Mouse (Mus musculus) hindbrain, embryonic 16.5 days (tissue): ENCODE measurements around the gene Bzw1. TPM values are rescaled to one million over a fixed set of nuclear protein-coding genes. Genes with fewer than 3 reads are reported as not detected.

Experiments
- ATAC-seq: fragments of 200-750 bp; cut with Nextera tagmentation; 2 replicates; pipeline ENCODE4 v1.8.0; 2017; ENCODE audit warnings: moderate TSS enrichment, moderate library complexity
- H3K27ac ChIP-seq: fragments of 300-500 bp; sonication (generic); 2 replicates; pipeline ENCODE4 v1.5.1; 2014; ENCODE audit warnings: low read depth, mild to moderate bottlenecking, control low read depth, low read length, moderate library complexity
- H3K27me3 ChIP-seq: fragments of 300-500 bp; sonication (generic); replicated peaks from 2 replicates; pipeline ENCODE4 v1.6.1; 2014; ENCODE audit warnings: low read length; ENCODE audit not compliant: control insufficient read depth, insufficient read depth
- H3K36me3 ChIP-seq: fragments of 300-500 bp; sonication (generic); 2 replicates; pipeline ENCODE4 v1.6.1; 2014; ENCODE audit warnings: mild to moderate bottlenecking, low read length, moderate library complexity, mixed read lengths; ENCODE audit not compliant: control insufficient read depth, insufficient read depth
- H3K4me1 ChIP-seq: fragments of 300-500 bp; sonication (generic); 2 replicates; pipeline ENCODE4 v1.6.1; 2014; ENCODE audit warnings: low read depth, low read length; ENCODE audit not compliant: control insufficient read depth, insufficient read depth
- H3K4me2 ChIP-seq: fragments of 300-500 bp; sonication (generic); 2 replicates; pipeline ENCODE4 v1.6.1; 2014; ENCODE audit warnings: mild to moderate bottlenecking, low read length, control low read depth, moderate library complexity
- H3K4me3 ChIP-seq: fragments of 300-500 bp; sonication (generic); 2 replicates; pipeline ENCODE4 v1.5.1; 2014; ENCODE audit warnings: mild to moderate bottlenecking, low read length, control low read depth, moderate library complexity
- H3K9ac ChIP-seq: fragments of 300-500 bp; sonication (generic); 2 replicates; pipeline ENCODE4 v1.6.1; 2014; ENCODE audit warnings: low read depth, mild to moderate bottlenecking, control low read depth, low read length, moderate library complexity
- H3K9me3 ChIP-seq: fragments of 300-500 bp; sonication (generic); 2 replicates; pipeline ENCODE4 v1.6.1; 2014; ENCODE audit warnings: mild to moderate bottlenecking, low read length, moderate library complexity; ENCODE audit not compliant: control insufficient read depth
- WGBS: fragments of 180-500 bp; shearing (Covaris S2); extraction: QIAGEN DNeasy Blood & Tissue Kit; methylation state at CpG from one replicate; pipeline ENCODE4 v1.1.7; 2014; 5-methylcytosine and 5-hydroxymethylcytosine counted together
- polyA plus RNA-seq: library from polyadenylated mRNA; unstranded; fragments of >200 nt; fragmentation: Nextera tagmentation; extraction: Ambion mirVana; gene quantifications from 2 replicates; pipeline ENCODE4 v1.2.1, GENCODE M21; 2015

Gene Bzw1
- polyA plus RNA-seq, 1 experiment from 2014 or later = 322 TPM

GRCm38 (mm10) chr1:58410198-58410588 is 17.5 kb downstream of the Bzw1 start:
- Histone ChIP-seq H3K9me3 (no peaks in the 10 kb centered on the region), H3K9ac (no peak overlapping the region), H3K4me3 (no peak overlapping the region), H3K36me3 (peaks cover 41% of the 10 kb centered on the region), H3K27me3 (no peaks in the 10 kb centered on the region), H3K4me1 (no peaks in the 10 kb centered on the region), H3K27ac (no peak overlapping the region), H3K4me2 (no peak overlapping the region)
- 85% methylated on average over 3 of the region's 3 CpGs for WGBS
- ATAC-seq = peak; percentile 26; the same call in 1 of the 2 replicates

DNA sequence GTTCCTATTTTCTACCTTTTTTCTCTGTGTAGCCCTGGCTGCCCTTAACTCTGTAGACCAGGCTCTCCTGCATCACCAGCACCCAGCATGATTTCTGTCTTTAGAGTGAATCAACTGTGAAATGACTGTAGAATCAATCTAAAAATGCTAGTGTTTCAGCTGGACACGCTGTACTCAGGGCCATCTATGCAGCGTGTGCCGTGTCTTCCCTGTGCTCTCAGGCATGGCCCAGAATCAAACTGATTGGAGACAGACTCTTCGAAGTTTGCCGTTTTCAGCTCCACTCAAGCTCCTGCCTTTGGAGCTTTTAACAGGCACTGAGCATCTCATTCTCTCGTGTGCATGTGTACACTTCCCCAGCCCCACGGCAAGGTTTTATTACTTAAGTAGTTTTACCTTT is 18.1 kb downstream of the Bzw1 start:
- peaks cover 43% of the 10 kb centered on the region for H3K36me3 ChIP-seq
- no peak overlapping the region for H3K4me2 ChIP-seq
- no peak overlapping the region for H3K27ac ChIP-seq
- H3K9me3 ChIP-seq = no peaks in the 10 kb centered on the region
- 93% methylated on average over 7 of the region's 7 CpGs for WGBS
- no peak overlapping the region for H3K4me3 ChIP-seq
- no peak; the same call in 1 of the 2 replicates for ATAC-seq
- no peak overlapping the region for H3K9ac ChIP-seq
- no peaks in the 10 kb centered on the region for H3K4me1 ChIP-seq
- no peaks in the 10 kb centered on the region for H3K27me3 ChIP-seq

DNA sequence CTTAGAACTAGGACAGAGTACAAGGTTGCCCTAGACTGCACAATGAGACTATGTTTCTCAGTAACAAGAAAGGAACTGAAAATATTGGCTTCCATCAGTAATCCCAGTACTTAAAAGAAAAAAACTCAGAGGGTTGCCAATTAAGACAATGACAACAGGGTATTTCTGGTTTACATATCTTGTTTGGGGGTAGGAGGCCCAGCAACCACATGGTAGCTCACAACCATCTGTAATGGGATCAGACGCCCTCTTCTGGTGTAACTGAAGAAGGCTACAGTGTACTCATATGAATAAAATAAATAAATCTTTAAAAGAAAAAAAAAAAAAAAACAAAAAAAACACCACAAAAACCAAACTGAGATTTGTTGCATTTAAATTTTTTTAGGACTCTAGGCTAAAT is 22.7 kb downstream of the Bzw1 start:
- Histone ChIP-seq H3K36me3 (peaks cover 63% of the 10 kb centered on the region), H3K4me3 (no peak overlapping the region), H3K27me3 (no peaks in the 10 kb centered on the region), H3K9me3 (no peaks in the 10 kb centered on the region), H3K4me2 (no peak overlapping the region), H3K27ac (no peak overlapping the region), H3K9ac (no peak overlapping the region), H3K4me1 (no peaks in the 10 kb centered on the region)
- 23% methylated on average over 1 of the region's 1 CpGs for WGBS
- no peak for ATAC-seq

- Histone ChIP-seq H3K27ac (no peak overlapping the region), H3K4me3 (no peak overlapping the region), H3K9me3 (no peaks in the 10 kb centered on the region), H3K4me2 (no peak overlapping the region), H3K4me1 (peaks cover 2% of the 10 kb centered on the region), H3K36me3 (peaks cover 59% of the 10 kb centered on the region), H3K9ac (no peak overlapping the region), H3K27me3 (no peaks in the 10 kb centered on the region)
- ATAC-seq = no peak
- 88% methylated on average over 2 of the region's 2 CpGs for WGBS
Measured at GRCm38 (mm10) chr1:58416048-58416447, 23.4 kb downstream of the Bzw1 start.

- Histone ChIP-seq H3K4me3 (no peak overlapping the region), H3K4me2 (no peak overlapping the region), H3K4me1 (peaks cover 17% of the 10 kb centered on the region), H3K9ac (no peak overlapping the region), H3K27me3 (no peaks in the 10 kb centered on the region), H3K27ac (no peak overlapping the region), H3K9me3 (no peaks in the 10 kb centered on the region), H3K36me3 (peaks cover 38% of the 10 kb centered on the region)
- ATAC-seq = no peak
- 78% methylated on average over 10 of the region's 10 CpGs for WGBS
Measured at GRCm38 (mm10) chr1:58420032-58420431, 27.3 kb downstream of the Bzw1 start.

- no peak overlapping the region for H3K9ac ChIP-seq
- 0 out of 2 replicates have a peak overlapping the region, but pooled peaks have one; percentile 6 for H3K4me3 ChIP-seq
- no peak overlapping the region for H3K27ac ChIP-seq
- H3K36me3 ChIP-seq = peaks cover 34% of the 10 kb centered on the region
- H3K4me2 ChIP-seq = peak overlapping the region; percentile 23; the same call in 1 of the 2 replicates
- ATAC-seq = no peak
- no peaks in the 10 kb centered on the region for H3K27me3 ChIP-seq
- WGBS = 62% methylated on average over 7 of the region's 7 CpGs
- peaks cover 17% of the 10 kb centered on the region for H3K4me1 ChIP-seq
- H3K9me3 ChIP-seq = no peaks in the 10 kb centered on the region
Measured at GRCm38 (mm10) chr1:58420961-58421360, 28.3 kb downstream of the Bzw1 start.

DNA sequence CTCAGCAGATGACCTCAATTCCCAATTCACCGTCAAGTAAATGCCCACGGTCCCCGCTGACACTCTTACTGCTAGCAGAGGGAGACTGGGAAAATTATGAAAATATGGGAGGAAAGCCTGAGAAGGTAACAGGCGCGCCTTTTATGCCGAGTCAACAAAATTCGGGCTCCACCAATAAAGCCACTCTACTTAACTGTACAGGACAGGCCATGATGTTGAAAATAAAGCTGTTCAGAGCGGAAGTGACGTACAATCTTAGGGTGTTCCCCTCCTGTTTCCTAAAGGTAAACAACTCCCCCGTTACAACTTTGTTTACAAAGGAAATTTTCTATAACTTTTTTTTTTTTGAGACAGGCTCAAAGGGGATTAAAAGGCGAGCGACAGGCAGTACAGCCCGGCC is 30.2 kb downstream of the Bzw1 start:
- Histone ChIP-seq H3K9me3 (no peaks in the 10 kb centered on the region), H3K4me2 (peak overlapping the region; percentile 83), H3K27me3 (no peaks in the 10 kb centered on the region), H3K4me1 (peaks cover 17% of the 10 kb centered on the region), H3K4me3 (peak overlapping the region; percentile 99), H3K36me3 (peaks cover 20% of the 10 kb centered on the region), H3K9ac (peak overlapping the region; percentile 100), H3K27ac (peak overlapping the region; percentile 99)
- ATAC-seq = peak; percentile 43
- 6% methylated on average over 13 of the region's 13 CpGs for WGBS

DNA sequence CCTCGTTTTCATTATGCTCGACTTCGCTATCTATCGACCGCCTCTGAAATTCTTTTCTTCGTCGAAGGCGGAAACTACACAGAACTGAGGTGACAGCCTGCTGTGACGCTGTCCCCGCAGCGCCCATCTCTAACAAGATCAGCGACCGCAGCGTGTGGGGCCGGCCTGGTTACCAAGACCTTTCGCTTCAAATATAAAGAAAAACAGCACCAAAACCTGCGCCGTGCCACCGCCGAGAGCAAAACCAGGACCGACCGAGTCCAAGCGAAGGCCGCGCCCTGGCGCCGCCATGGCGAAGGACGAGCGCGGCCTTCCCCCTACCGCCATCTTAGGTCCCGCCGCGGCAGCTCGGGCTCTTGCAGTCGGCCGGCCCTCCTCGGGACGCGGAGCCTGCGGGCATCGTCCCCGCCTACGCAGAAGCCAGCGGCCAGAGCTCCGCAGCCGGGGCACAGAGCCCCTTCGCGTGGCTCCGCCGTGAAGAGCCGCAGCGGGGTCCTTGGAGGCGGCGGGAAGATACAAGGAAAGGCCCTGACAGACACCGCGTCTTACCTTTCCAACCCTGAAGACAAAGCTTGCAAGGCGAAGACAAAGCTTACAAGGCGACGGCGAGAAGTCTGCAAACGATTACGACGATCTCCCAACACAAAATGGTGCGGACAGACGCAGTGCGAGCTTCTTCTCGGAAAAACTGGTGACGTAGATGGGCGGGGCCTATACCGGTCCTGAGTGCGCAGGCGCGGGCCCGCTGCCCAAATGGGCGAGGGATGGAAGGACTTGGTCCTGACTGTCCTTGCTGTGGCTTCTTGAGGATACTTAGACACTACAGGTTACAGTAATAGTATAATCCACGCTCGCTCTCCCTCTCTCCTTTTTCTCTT is 30.9 kb downstream of the Bzw1 start, which contains the start of gene Clk1:
TSS of gene Clk1 (minus strand) at position 696 of the 878 bp plus-strand sequence.
- H3K27ac ChIP-seq = peak within 1 kb of the TSS; percentile 99
- 1% methylated on average over 79 of the region's 79 CpGs for WGBS
- peak; percentile 96 for ATAC-seq
- H3K4me2 ChIP-seq = peak within 1 kb of the TSS; percentile 83
- no peaks in the 10 kb centered on the region for H3K9me3 ChIP-seq
- peaks cover 12% of the 10 kb centered on the region for H3K36me3 ChIP-seq
- peak within 1 kb of the TSS; percentile 100 for H3K9ac ChIP-seq
- peaks cover 17% of the 10 kb centered on the region for H3K4me1 ChIP-seq
- no peaks in the 10 kb centered on the region for H3K27me3 ChIP-seq
- H3K4me3 ChIP-seq = peak within 1 kb of the TSS; percentile 99

DNA sequence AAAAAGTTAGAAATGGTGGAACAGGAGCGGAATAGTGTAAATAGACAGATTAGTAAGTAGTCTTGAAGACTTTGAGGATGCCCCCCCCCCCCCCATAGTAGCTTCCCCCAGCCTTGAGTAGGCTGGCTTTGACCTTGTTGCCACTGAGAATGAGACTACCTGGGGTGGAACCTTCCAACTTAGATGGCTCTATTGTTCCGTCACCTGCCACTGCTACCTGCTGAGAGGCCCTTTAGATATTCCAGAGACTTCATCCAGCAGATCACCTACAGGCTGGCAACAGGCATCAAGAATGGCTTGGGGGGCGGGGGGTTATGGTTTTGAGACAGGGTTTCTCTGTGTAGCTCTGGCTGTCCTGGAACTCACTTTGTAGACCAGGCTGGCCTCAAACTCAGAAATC is 31.9 kb downstream of the Bzw1 start:
- no peak overlapping the region for H3K9ac ChIP-seq
- H3K4me3 ChIP-seq = no peak overlapping the region
- H3K4me2 ChIP-seq = no peak overlapping the region
- no peak for ATAC-seq
- no peaks in the 10 kb centered on the region for H3K9me3 ChIP-seq
- H3K4me1 ChIP-seq = peaks cover 17% of the 10 kb centered on the region
- H3K27ac ChIP-seq = no peak overlapping the region
- peaks cover 8% of the 10 kb centered on the region; the same call in 1 of the 2 replicates for H3K36me3 ChIP-seq
- 86% methylated on average over 3 of the region's 3 CpGs for WGBS
- no peaks in the 10 kb centered on the region for H3K27me3 ChIP-seq
